Mouse (Mus musculus): ENCODE results near the gene Sox13.
A peak's percentile ranks its signal among the peaks of the same experiment; 100 is the strongest.

Gene Sox13

DNA sequence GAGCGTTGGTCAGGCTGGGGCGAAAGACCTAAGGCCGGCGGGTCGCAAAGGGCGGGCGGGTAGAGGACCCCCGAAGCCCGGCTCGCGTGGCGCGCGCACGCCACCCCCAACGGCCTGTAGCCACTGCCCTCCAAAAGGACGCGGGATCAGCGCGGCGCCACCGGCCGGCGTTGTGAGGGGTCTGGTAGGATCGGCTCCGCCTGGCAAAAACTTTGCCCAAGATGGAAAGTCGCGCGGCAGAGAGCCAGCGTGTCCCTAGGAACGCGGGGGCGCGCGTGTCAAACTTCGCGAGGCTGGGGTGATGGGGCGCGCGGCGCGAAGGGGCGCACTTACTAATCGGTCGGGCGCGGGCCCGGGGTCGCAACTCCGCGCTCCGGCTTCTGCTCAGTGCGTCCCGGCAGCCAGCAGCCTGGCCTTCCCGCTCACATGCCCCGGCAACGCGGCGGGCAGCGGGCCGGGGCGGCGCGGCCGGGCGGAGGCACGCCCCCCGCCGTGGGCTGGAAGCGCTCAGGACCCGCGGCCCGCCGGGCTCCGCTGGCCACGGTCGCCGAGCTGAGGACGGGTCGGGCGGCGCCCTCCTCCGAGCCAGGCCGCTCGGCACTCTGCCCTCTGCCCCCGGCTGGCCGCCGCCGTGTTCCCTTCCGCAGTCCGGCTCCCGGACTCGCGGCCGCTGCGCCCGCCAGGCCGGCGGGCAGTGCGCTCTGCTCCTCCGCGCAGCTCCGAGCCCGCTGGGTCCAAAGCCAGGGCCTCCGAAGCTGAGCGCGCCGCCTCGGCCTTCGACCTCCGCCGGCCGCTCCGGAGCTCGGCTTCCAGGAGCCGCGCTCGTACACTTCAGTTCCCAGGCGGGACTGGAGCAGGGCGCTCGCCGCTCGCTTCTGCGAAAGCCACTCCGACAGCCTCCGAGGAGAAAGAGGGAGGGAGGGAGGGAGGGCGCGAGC is at the start of gene Sox13:
TSS of gene Sox13 (minus strand) at position 835 of the 938 bp plus-strand sequence.
- peak; percentile 46 for DNase-seq (ENCODE audit: low read depth, low spot score)

DNA sequence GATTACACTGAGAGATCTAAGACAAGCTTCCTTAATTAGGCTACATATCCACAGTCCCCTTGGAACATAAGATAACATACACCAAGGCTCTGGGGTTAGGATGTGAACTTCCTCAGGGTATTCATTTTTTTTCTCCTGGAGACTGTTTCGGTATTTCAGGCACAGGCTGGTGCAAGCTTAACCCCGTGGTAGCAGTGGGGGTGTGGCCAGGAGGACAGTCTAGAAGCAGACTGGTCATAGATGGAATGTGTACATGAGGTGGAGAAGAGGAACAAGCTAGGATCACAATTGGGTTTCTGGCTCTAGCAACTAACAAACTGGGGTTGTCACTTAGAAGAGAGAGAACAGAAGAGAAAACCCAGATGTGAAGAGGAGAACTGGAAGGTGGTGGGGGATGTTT is 47.4 kb upstream of the Sox13 start:
- DNase-seq (ENCODE audit: low read depth, low spot score) = no peak

DNA sequence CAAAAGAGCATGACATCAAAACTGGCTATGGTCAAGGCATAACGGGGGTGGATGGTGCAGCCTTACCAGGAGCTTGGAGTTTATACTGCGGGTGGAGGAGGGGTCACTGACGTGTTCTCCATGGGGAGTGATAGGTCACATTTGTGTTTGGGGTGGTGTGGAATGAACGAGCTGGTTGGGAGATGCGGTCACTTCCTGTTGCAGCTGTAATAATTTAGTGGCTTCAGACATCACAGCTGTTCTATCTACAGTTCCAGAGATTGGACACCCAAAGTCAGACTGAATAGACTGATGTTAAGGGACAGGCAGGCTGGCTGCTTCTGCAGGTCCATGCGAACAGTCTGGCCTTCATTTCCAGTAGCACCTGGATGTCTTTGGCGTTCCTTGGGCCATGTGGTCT is 46.9 kb upstream of the Sox13 start:
- DNase-seq (ENCODE audit: low read depth, low spot score) = no peak

DNA sequence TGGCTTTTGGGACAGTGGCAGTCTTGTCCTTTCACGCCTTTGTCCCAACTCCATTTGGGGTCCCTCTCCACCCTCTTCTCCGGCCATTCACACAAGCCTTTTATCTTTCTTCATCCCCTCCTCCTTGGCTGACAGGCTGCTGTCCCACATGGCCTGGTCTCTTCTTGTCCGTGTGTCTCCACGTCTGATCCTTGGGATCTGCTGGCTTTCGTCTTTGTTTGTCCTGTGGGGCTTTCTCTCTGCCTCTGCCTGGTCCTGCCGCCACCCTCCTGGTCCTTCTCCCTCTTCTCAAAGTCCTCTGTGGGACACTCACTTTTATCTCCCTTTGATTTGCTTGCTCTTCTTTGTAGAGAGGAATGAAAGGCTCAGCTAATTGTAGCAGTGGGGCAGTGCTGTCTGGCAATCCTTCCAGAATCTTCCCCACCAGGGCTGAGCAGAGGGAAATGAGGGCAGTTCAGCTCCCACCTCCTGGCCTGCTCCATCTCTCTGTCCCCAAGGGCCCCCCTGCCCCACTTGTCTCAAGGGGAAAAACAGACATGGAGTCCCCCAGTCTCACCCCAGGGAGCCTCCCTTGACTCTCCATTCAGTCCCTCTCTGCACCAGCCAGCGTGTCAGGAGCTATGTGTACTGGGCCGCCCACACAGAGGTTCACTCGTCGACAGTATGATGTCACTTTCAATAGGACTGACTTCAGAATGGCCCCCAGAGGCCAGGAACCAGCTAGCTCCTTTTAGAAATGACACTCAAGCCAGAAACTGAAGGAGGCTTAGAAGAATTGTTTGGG is 46.3 kb upstream of the Sox13 start:
- DNase-seq (ENCODE audit: low read depth, low spot score) = no peak

DNA sequence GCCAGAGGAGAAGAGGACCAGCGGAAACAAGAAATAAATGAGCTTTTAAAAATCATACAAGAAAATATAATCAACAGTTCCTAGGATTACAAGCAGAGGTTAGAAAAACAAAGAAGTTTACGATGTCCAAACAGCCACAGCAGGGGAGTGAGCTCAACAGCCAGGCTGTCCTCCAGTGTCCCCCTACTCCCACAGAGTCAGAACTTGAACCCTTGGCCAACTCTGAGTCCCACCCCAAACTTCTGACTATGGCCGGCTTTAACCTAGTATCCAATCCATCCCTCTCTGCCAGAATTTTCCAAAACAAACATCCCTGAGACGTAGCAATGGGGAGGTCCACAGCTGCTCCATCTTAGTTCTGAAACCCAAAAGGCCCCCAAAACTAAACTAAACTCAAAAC is 45.0 kb upstream of the Sox13 start:
- DNase-seq (ENCODE audit: low read depth, low spot score) = no peak

DNA sequence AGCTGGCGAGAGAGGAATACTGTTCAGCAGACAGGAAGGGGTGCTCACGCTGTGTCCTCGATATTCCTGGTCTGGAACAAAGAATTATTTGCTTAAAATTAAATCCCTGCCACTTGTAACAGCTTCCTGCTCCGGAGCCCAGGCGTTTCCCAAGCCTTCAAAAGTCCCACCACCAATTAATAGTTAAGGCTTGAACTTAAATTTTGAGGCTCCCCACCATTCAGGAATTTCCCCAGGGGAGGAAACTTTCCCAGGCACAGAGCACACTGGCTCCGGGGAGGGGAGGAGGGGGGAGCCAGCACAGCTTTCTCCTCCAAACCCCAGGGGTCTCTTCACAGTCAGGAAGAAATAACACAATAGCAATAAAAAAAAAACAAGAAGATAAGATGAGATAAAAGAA is 44.6 kb upstream of the Sox13 start:
- no peak for DNase-seq (ENCODE audit: low read depth, low spot score)

DNA sequence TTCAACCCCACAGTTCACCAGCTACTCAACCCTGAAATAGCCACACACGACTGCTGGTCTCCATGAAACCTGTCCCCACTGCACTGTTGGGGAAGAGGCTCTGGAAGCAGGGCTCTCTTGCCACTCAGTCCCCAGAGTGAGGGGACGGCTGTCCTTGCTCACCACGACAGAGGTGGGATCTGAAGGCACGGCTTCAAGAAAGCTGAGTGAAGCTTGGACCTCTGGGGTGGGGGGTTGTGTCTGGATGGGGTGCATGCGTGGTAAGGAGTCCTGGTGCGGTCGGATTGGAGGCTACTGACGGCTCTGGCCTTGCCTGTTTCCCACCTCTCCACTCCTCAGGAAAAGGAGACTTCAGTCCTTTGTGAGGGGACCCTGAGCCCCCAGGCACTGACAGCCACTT is 43.7 kb upstream of the Sox13 start:
- DNase-seq (ENCODE audit: low read depth, low spot score) = no peak

DNA sequence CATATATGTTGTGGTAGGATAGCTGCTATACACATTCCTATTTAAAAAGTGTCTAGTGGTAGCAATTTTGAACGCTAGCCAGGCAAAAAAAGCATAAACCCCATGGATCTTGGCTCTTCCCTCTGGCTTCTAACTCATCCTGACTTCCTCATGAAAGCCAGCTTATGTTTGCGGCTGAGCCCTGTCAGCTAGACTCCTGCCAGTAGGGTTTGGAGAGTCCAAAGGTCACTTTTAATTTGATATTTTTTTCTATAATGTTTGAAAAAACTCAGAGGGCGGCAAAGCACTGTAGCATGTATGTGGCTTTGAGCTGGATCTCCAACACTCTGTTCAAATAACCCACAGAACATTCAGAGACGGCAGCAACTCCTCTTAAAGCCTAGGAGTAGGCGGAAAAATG is 39.0 kb upstream of the Sox13 start:
- no peak for DNase-seq (ENCODE audit: low read depth, low spot score)

DNA sequence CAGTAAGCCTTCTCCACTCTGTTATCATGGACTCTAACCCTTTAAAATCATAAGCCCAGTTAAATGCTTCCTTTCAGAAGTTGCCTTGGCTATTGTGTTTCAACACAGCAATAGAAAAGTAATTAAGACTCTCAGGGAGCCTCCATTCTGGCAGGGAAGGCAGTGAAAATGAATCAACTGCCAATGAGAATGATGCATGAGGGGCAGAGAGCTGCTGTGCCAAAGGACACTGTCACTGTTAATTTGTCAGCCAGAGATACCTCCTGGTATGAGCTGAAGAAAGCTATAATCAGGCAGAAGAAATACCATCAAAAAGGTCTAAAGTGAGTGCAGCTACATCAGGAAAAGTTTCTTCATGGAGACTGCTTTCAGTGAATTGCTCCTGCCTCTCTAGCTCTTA is 36.8 kb upstream of the Sox13 start:
- DNase-seq (ENCODE audit: low read depth, low spot score) = no peak

DNA sequence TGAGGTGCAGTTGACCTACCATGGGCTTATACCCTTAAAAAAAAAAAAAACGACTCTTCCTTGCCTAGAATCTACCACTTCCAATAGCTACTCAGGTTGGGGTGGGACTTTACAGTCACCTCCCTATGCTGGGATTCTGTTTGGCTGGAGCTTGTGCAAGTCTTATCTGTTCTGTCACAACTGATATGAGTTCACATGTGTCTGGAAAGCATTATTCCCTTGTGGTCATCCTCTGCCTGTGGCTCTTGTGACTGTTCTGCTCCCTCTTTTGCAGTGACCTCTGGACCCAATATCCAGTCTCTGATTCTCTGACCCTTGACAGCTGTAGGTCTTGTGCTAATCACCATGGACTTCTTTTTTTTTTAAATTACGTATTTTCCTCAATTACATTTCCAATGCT is 31.9 kb upstream of the Sox13 start:
- no peak for DNase-seq (ENCODE audit: low read depth, low spot score)

DNA sequence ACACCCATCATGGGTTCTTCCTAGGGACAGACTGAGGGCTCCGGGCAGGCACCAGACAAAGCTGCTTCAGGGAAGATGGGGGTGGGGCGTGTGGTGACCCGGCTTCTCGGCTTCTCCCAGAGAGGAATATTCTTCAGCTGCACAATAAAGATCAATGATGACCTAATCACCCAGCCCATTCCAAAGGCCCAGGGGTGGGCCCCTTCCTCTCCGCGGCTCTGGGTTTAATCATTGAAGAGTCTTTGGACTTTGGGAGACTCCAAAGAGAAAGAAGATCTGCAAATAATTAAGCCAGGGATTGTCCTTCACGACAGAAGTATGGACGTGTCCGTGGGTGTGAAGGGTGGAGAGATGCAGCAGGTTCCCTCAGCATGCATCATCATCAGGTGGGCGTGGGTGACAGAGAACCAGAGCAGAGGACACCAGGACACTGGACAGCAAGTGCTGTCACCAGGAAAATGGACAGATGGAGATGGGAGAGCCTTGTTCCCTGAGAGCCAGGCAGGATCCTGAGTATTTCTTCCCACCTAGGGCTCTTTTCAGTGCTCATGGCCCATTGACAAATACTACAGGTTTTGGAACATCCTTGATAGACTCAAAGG is 28.5 kb upstream of the Sox13 start:
- DNase-seq (ENCODE audit: low read depth, low spot score) = no peak

DNA sequence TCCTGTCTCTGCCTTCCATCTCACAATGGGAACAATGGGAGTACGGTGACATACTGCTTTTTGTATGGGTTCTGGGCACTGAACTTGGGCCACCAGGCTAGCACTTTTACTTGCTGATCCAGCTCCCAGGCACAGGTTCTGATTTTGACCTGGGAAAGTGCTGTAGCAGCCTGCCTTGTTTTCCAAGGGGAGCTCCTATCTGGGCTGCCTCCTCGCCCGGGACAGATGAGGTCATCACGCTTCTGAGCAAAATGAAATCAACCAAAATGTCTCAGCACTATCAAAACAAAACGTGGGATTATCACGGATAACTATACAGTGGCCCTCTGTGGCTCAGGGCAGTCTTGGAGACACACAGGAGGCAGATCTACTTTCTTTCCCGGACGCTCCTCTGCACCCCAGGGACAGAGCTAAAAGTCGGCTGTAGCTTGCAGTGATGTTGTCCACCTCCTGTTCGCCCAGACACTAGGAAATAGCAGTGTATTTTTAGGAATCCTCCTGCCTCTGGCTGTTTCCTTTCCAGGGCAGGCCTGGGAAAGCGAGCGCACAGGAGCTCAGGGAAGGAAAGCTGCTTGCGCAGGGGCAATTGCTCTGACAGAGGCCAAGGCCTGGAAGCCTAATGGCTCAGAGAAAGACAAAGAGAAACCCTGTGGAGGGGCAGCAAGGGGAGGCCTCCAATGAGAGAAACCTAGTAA is 27.8 kb upstream of the Sox13 start:
- DNase-seq (ENCODE audit: low read depth, low spot score) = no peak

DNA sequence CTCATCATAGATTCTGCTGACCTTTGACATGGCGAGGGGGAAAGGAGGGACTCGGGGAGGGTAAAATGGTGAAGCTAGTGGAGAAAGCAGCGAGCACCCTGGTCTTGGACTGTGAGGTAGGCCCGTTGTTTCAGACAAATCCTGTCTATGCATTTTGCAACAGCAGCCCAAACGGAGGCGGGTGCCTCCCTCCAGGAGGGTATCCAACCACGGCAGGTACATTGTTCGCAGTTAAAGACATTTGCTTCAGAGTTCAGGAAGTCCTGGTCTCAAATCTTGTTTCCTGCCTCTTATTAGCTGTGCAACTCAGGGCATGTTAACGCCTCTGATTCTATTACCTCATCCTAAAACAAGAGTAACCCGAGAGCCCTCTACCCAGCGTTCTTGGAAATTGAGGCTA is 26.8 kb upstream of the Sox13 start:
- no peak for DNase-seq (ENCODE audit: low read depth, low spot score)

DNA sequence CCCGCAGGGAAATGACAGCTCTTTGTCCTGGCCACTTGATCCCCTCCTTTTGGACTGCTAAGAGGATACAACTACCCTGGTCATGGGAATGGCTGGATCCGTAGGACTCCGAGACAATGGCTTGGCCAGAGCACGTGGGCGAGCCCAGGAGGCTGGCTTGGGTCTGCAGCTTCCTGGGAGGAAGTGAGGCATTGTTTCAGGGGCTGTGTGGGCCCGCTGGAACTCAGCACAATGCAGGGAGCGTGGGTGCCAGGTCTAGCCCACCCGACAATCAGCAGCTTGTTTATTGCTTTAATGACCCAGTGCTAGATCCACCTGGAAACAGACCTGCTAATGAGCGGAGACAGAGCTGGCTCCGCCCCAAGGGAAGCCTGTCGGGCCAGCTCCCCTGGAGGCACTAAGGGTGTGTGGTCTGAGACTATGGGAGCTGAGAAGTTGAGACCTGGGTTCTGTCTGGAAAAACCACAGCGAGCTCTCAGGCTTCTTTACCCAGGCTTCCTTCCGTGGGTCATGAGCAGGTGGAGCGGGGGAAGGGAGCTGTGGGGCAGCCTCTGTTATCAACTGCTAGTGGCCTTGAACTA is 24.3 kb upstream of the Sox13 start:
- DNase-seq (ENCODE audit: low read depth, low spot score) = no peak

DNA sequence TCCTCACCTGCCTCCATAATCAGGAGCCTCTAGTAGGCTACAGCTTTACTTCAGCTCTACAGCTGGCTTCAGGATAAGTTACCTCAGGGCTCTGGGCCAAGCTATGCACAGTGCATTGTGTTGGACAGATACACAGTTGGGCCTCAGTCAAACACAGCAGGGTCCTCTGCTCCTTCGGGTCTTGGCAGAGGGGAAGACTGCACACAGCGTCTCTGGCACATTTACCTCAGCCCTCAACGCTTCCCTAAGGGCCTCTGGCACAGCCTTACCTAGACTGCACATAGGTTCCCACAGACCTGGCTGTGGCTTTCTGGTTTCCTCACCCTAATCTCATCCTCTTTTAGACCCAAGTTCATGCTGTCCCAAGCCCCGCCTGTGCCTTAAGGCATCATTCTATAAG is 22.1 kb upstream of the Sox13 start:
- no peak for DNase-seq (ENCODE audit: low read depth, low spot score)

DNA sequence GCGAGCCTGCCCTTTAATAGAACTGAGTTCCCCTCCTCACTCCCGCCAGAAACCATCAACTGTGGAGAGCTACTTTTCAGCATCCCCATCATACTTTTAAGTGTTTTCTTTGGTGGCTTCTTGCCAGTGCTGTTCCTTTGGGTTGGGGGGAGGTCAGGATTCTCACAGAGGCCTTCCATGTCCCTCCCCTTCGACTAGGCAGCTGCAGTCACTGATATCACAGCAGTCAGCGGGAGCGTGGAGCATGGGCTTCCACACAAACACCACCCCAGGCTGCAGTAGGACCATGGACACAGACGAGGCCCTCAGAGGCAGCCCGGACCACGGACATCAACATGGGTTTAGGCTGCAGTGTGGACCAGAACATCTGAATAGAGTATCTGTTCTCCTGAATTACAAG is 20.1 kb upstream of the Sox13 start:
- no peak for DNase-seq (ENCODE audit: low read depth, low spot score)

DNA sequence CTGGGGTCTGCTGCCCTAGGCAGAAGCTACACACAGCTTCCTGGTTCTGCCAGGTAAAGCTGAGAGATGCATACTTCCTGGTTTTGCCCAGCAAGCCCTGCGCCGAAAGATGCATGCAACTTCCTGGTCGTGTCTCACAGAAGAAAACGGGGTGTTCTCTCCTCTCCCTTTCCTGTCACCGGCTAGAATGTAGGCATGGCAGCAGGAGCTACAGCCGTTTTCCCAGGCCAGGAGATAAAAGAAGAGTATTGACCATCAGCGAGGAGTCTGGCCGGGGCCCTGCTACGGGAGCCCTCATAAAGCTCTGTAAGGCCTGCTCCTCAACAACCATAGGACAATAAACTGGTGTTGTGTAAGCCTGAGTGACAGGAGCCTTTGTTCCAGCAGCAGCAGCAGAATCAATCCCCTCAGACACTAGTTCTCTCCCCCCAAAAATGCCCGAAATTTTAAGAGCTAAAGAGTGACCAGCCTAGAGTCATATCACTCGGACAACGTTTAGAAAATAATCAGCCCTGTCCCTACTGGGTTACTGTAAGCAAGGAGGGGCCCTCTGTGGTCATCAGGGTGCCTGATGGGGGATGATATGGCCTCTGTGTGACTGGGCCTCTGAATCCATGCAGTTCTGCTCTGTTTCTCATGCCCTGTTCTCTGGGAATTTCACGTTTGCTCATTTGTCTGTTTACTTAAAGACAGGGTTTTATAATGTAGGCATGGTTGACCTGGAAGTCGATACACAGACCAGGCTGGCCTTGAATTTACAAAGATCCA is 13.9 kb upstream of the Sox13 start:
- DNase-seq (ENCODE audit: low read depth, low spot score) = no peak

DNA sequence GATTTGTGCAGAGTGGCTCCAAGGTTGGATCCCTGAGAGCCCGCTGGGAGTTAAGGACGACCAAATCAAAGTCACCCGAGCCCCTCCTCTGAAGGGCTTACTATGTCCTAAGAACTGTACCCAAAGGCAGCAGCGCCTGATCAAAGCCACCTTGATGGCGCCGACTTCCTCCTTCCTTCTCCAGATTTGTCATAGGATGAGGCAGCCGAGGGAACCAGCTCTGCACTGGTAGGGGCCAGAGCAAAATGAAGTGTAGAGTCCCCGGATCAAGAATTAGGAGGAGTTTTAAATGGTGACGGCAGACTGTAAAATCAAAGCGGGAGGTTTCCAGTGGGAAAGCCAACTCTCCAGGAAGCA is 10.6 kb upstream of the Sox13 start:
- DNase-seq (ENCODE audit: low read depth, low spot score) = no peak

DNA sequence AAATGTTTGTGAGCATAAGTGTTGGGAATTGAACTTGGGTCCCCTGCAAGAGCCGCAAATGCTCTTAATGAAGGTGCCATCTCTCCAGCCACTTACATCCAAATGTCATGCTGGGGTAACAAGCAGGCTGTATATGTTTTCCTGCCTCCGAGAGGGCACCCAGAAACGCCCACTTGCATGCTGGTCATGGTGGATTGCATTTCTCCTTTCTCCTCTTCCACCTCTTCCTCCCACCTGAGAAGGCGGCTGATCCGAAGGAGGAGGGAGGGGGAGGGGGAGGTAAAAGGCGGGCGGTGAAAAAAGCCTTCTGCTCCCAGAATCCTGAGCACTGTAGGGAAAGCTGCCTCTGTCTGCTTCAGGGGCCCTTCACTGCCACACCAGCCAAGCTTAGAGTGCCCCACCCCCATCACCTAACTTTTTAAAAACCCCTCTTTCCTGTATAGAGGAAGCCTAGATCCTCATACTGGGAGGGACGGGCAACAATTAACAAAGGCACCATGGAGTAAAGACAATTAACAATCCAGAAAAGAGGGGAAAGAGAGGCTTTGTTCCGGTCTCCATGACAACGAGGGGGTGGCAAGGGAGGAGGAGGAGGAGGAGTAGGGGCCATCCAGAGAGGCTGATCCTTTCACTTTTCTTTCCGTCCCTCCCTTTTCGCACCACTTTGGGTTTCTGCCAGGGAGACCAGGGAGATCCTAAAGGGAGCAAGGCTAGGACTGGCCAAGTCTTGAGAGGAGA is 10.0 kb upstream of the Sox13 start:
- DNase-seq (ENCODE audit: low read depth, low spot score) = peak; percentile 21

DNA sequence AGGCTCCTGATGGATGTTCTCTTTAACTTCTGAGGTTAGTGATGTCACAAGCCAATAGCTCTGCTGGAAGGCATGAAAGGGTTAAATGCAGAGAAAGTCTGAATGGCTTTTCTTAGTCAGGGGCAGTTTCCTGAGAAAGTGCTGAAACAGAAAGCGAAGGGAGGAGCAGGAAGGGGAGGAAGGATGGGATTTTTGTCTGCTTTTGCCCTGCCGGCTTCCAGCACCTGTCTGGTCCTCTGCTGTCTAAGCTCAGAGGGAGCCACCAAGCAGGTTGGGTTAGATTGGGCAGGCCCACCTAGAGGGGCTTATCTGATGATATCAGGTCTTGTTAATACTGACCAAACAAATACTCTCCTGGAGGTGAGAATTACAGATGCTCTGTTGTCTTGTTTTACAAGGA is 8.4 kb upstream of the Sox13 start:
- no peak for DNase-seq (ENCODE audit: low read depth, low spot score)
